Mouse (Mus musculus) thymus, adult 2 months (tissue): ENCODE data around the gene Sdk2. TPM values are rescaled to one million over a fixed set of nuclear protein-coding genes. Genes with fewer than 3 reads are reported as not detected.

Experiments
- DNase-seq: peaks from one replicate; pipeline ENCODE4 v3.0.0; 2021
- H3K27ac ChIP-seq: fragments of 200-500 bp; 2 replicates; pipeline ENCODE4 v1.5.1; 2012; ENCODE audit warnings: low read length, control low read depth; ENCODE audit not compliant: control insufficient read depth, insufficient read depth
- H3K27me3 ChIP-seq: fragments of 200-500 bp; 2 replicates; pipeline ENCODE4 v1.6.1; 2012; ENCODE audit warnings: mild to moderate bottlenecking, low read length, moderate library complexity, mixed read lengths; ENCODE audit not compliant: control insufficient read depth, insufficient read depth
- H3K36me3 ChIP-seq: fragments of 200-500 bp; 2 replicates; pipeline ENCODE4 v1.6.1; 2012; ENCODE audit warnings: mild to moderate bottlenecking, low read length, moderate library complexity; ENCODE audit not compliant: control insufficient read depth, insufficient read depth
- H3K4me1 ChIP-seq: fragments of 200-500 bp; replicated peaks from 2 replicates; pipeline ENCODE4 v1.6.1; 2012; ENCODE audit warnings: low read length; ENCODE audit not compliant: control insufficient read depth, insufficient read depth
- H3K4me3 ChIP-seq: fragments of 200-500 bp; 2 replicates; pipeline ENCODE4 v1.5.1; 2012; ENCODE audit warnings: mild to moderate bottlenecking, low read length, control low read depth, moderate library complexity; ENCODE audit not compliant: control insufficient read depth, insufficient read depth
- CTCF ChIP-seq: fragments of 200-500 bp; IDR thresholded peaks from 2 replicates; pipeline ENCODE4 v1.5.1; 2012; ENCODE audit warnings: mild to moderate bottlenecking, control low read depth, low read length, moderate library complexity, borderline replicate concordance; ENCODE audit not compliant: control insufficient read depth, poor library complexity, insufficient read depth; ENCODE audit errors: extremely low read depth
- POLR2A ChIP-seq: fragments of 200-500 bp; IDR thresholded peaks from 2 replicates; pipeline ENCODE4 v1.6.1; 2012; ENCODE audit warnings: mild to moderate bottlenecking, low read length, control low read depth, moderate library complexity; ENCODE audit not compliant: control insufficient read depth, poor library complexity, insufficient read depth; ENCODE audit errors: extremely low read depth
- WGBS: fragments of 180-500 bp; shearing (Covaris S2); methylation state at CpG from one replicate; pipeline ENCODE4 v1.1.7; 2018; 5-methylcytosine and 5-hydroxymethylcytosine counted together
- polyA plus RNA-seq: library from polyadenylated mRNA; depleted of rRNA; stranded (reverse); fragments of >200 nt; gene quantifications from 2 replicates; pipeline ENCODE4 v1.2.3, GENCODE M21; 2012

The Sdk2 gene
- polyA plus RNA-seq, 1 experiment: 1.4 TPM

DNA sequence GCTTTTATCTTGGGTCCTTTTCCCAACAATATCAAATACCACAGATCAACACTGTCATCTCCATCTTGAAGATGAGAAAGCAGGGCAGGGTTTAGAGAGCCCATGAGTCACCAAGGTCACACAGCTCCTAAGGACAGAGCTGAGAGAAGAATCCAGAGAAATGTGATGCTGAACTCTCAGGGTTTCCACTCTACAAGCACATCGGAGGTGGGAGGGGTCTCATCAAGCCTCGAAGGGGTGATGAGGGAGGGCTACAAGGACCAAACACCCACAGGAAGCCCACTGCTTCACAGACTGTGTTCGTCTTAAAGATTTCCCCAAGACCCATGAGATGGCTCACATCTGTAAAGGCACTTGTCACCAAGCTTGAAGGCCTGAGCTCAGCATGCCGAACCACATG, 320.9 kb downstream of the Sdk2 start:
- WGBS: 78% methylated on average over 4 of the region's 4 CpGs
- Histone ChIP-seq H3K36me3 (no peaks in the 10 kb centered on the region), H3K27ac (no peak overlapping the region), H3K4me1 (peaks cover 40% of the 10 kb centered on the region), H3K4me3 (no peak overlapping the region), H3K27me3 (no peaks in the 10 kb centered on the region)
- TF ChIP-seq POLR2A (no peak), CTCF (no peak)
- DNase-seq: no peak

DNA sequence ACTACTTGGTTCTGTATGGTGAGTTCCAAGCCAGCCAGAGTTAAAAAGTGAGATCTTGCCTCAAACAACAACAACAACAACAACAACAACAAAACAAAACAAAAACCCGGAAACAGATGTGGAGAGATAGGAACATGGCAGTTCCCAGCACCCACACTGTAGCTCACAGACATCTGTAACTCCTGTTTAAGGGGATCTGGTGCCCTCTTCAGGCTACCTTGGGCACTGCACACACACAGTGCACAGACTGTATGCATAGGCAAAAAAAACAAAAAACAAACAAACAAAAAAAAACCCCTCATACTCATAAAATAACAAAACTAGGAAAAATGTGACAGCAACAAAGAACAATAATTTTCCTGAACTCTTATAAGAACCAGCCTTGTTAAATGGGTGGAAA, 323.8 kb downstream of the Sdk2 start:
- Histone ChIP-seq H3K36me3 (no peaks in the 10 kb centered on the region), H3K27me3 (no peaks in the 10 kb centered on the region), H3K4me3 (no peak overlapping the region), H3K27ac (no peak overlapping the region), H3K4me1 (peaks cover 30% of the 10 kb centered on the region)
- no peak for DNase-seq
- TF ChIP-seq CTCF (no peak), POLR2A (no peak)
- WGBS: 98% methylated on average over 1 of the region's 1 CpGs

DNA sequence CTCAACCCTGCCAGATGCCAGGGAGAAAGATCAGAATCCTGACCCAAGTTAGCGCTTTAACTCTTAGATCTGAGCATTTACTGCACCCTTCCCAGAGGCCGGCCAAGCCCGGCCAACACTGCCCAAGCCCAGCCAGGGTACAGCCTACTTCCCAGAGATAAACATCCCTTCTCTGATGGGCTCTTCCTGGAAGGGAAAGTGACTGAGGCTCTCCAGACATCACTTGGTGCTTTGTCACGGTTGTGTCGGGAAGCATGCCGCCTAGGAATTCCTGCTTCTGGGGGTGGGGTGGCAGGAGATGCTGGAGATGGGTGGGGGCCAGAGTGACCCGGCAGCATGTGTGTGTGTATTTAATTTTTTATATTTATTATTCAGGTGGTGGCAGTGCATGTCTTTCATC, 326.7 kb downstream of the Sdk2 start:
- peaks cover 22% of the 10 kb centered on the region for H3K4me1 ChIP-seq
- DNase-seq: no peak
- 92% methylated on average over 7 of the region's 7 CpGs for WGBS
- no peak for TF ChIP-seq CTCF
- no peak for TF ChIP-seq POLR2A
- H3K27ac ChIP-seq: no peak overlapping the region
- H3K27me3 ChIP-seq: no peaks in the 10 kb centered on the region
- H3K36me3 ChIP-seq: no peaks in the 10 kb centered on the region
- H3K4me3 ChIP-seq: no peak overlapping the region

DNA sequence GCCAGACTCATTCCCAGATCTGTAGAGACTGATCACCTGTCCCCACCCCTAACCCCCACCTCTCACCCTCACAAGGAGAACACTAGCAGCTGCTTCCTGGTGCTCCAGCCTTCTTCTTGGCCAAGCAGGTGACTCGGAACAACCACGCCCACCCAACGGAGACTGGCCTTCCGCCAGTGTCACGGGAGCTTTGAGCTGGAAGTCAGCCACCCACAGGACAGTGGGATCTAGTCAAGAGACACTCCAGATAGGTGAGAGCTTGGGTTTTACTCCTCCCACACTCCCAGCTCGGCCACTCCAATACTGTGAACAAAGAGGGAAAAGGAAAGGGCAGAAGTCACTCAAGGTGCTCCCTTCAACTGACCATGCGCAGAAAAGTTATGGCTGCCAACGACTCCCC, 327.6 kb downstream of the Sdk2 start:
- H3K4me1 ChIP-seq: peaks cover 22% of the 10 kb centered on the region
- H3K27me3 ChIP-seq: no peaks in the 10 kb centered on the region
- no peak overlapping the region for H3K4me3 ChIP-seq
- DNase-seq: no peak
- no peak overlapping the region for H3K27ac ChIP-seq
- WGBS: 94% methylated on average over 8 of the region's 8 CpGs
- no peaks in the 10 kb centered on the region for H3K36me3 ChIP-seq
- TF ChIP-seq POLR2A (no peak), CTCF (no peak)

DNA sequence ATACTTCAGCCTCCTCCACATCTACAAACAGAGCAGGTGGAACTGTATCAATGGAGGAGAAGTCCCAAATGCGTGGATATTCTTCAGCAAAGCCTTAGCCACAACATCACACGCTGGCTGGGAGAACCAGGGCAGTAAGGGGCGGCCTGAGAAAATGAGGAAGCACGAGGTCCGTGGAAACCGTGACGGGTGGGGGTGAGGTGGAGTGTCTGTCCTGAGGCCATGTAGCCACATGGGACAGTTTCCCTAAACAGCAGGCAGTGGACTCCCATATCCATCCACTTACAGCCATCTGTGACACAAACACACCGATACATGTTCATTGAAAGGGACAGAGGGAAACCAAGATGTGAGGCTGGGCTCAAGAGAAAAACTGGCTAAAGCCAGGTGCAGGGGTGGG, 328.9 kb downstream of the Sdk2 start:
- H3K27ac ChIP-seq: no peak overlapping the region
- no peak for DNase-seq
- WGBS: 46% methylated on average over 8 of the region's 8 CpGs
- H3K4me3 ChIP-seq: no peak overlapping the region
- H3K36me3 ChIP-seq: no peaks in the 10 kb centered on the region
- TF ChIP-seq CTCF (no peak), POLR2A (no peak)
- peaks cover 30% of the 10 kb centered on the region for H3K4me1 ChIP-seq
- no peaks in the 10 kb centered on the region for H3K27me3 ChIP-seq

DNA sequence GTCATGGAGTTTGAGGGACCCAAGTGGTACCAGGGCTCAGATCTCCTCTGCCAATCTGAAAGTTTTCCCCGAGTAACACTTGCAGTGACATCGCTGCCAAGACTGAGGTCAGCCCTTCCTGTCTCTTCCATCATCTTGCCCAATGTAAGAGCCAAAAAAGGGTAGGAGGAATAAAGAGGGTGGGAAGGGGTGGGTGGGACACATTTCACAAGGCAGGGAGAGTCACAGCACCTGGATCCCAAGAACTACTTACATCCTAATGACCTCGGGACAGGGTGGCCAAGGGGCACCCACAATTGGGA, 329.3 kb downstream of the Sdk2 start:
- TF ChIP-seq POLR2A (no peak), CTCF (no peak)
- no peak for DNase-seq
- no peaks in the 10 kb centered on the region for H3K27me3 ChIP-seq
- no peaks in the 10 kb centered on the region for H3K36me3 ChIP-seq
- 74% methylated on average over 3 of the region's 3 CpGs for WGBS
- peaks cover 30% of the 10 kb centered on the region for H3K4me1 ChIP-seq
- no peak overlapping the region for H3K27ac ChIP-seq
- H3K4me3 ChIP-seq: no peak overlapping the region

DNA sequence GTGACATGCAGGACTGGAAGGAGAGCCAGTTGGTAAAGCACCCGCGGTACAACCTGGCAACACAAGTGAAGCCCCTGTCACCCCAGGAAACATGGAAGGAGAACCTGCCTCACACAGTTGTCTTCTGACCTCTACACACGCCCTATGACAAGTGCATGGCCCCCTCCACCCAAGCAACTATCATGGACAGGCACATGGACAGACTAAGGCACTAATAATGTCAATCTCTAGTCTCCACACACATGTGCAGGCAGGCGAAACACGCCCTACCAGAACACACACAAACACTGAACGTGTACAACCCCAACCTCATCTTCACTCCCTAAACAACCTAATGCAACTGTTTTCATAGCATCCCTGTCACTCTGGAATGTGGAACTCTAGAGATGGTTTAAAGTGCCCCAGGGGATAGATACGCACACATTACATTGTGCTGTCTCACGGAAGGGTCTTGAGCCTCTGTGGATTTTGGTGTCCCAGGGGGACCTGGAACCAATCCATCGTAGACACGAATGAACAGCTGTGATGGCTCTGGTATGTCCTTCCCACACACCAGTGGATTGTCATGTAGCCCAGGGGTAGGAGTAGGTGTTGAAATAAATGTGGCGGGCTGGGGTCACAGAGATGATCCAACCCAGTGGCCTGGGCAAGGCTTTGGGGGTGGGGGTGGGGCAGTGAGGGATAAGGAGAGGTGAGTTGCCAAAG, 329.8 kb downstream of the Sdk2 start:
- no peak for DNase-seq
- H3K27ac ChIP-seq: no peak overlapping the region
- no peaks in the 10 kb centered on the region for H3K27me3 ChIP-seq
- H3K4me3 ChIP-seq: no peak overlapping the region
- no peaks in the 10 kb centered on the region for H3K36me3 ChIP-seq
- TF ChIP-seq POLR2A (no peak), CTCF (no peak)
- WGBS: 97% methylated on average over 11 of the region's 11 CpGs
- H3K4me1 ChIP-seq: peaks cover 26% of the 10 kb centered on the region
